Mouse (Mus musculus) erythroid progenitor cell, adult 5-6 weeks (primary cell): ENCODE results near the gene Hspa5. TPM values are rescaled to one million over a fixed set of nuclear protein-coding genes. Genes with fewer than 3 reads are reported as not detected.
"Not testable (repeated sequence)": the region's sequence is repeated elsewhere in the genome, so short reads cannot be mapped to it uniquely, and the experiment has no call there.

Experiments
- ATAC-seq: replicated peaks from 2 replicates; pipeline ENCODE4 v1.8.0; 2016; ENCODE audit warnings: moderate number of reproducible peaks, mild to moderate bottlenecking, moderate TSS enrichment, inconsistent platforms; ENCODE audit not compliant: poor library complexity, low FRiP score, severe bottlenecking
- total RNA-seq, 2 experiments: library from RNA; stranded (forward) in 1 of 2; stranded (reverse) in 1 of 2; fragments of 150-400 nt in 1 of 2; fragments of 186-747, 209-891 nt in 1 of 2; gene quantifications; 2 replicates each; pipeline versions ENCODE4 v1.2.3 to v1.2.4; 2015 to 2017; ENCODE audit warnings: low replicate concordance in 2 of 2

Gene Hspa5
- total RNA-seq (2015; ENCODE audit: low replicate concordance) (168 and 188 TPM in 2 replicates), total RNA-seq (2017; ENCODE audit: low replicate concordance) (512 and 550 TPM in 2 replicates)

DNA sequence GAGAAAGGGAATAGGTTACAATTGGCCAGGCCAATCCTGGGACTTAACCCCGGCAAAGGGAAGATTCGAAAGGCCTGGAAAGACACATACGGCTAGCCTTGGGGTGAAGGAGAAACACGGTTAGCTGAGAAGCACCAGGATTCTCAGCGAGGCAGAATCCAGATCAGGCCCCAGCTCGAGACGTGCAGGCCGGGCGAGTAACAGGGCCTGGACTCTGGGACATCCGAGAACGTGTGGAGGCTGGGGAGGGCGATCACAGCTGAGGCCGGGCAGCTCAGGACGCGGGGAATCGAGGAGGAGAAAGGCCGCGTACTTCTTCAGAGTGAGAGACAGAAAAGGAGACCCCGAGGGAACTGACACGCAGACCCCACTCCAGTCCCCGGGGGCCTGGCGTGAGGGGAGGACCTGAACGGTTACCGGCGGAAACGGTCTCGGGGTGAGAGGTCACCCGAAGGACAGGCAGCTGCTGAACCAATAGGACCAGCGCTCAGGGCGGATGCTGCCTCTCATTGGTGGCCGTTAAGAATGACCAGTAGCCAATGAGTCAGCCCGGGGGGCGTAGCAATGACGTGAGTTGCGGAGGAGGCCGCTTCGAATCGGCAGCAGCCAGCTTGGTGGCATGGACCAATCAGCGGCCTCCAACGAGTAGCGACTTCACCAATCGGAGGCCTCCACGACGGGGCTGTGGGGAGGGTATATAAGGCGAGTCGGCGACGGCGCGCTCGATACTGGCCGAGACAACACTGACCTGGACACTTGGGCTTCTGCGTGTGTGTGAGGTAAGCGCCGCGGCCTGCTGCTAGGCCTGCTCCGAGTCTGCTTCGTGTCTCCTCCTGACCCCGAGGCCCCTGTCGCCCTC lies at the start of gene Hspa5:
TSS of gene Hspa5 (plus strand) at position 603 of the 859 bp plus-strand sequence.
- ATAC-seq = peak; percentile 96

- ATAC-seq = no peak
These were observed 46.5 kb upstream of the Hspa5 start for GRCm38 (mm10) chr2:34725269-34725668.

GRCm38 (mm10) chr2:34727045-34727728 lies 44.6 kb upstream of the Hspa5 start:
- ATAC-seq = no peak

DNA sequence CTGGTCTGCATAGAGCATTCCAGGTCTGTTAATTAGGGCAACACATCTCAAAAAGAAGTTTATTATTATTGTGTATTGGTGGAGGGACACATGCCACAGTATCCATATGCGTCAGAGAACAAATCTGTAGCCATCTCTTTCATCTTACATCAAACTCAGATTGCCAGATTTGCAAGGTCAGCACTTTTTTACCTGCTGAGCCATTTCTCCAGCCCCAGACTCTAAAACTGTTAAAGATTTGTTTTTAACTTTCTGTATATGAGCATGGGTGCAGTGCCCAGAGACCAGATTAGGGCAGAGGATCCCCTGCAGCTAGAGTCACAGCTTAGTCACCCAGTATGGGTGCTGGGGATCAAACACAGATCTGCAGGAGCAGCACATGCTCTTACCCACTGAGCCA lies 35.1 kb upstream of the Hspa5 start:
- no peak for ATAC-seq

- ATAC-seq = no peak
These were observed 33.9 kb upstream of the Hspa5 start for GRCm38 (mm10) chr2:34737911-34738310.

- peak; percentile 96 for ATAC-seq
These were observed 31.9 kb upstream of the Hspa5 start for GRCm38 (mm10) chr2:34739684-34740391.

GRCm38 (mm10) chr2:34741390-34742159 lies 30.2 kb upstream of the Hspa5 start:
- ATAC-seq = peak; percentile 43

- ATAC-seq = no peak
These were observed 29.1 kb upstream of the Hspa5 start for GRCm38 (mm10) chr2:34742675-34743074.

- ATAC-seq = no peak
These were observed 27.3 kb upstream of the Hspa5 start for GRCm38 (mm10) chr2:34744476-34744875.

GRCm38 (mm10) chr2:34745673-34746072 lies 26.1 kb upstream of the Hspa5 start:
- ATAC-seq = no peak

DNA sequence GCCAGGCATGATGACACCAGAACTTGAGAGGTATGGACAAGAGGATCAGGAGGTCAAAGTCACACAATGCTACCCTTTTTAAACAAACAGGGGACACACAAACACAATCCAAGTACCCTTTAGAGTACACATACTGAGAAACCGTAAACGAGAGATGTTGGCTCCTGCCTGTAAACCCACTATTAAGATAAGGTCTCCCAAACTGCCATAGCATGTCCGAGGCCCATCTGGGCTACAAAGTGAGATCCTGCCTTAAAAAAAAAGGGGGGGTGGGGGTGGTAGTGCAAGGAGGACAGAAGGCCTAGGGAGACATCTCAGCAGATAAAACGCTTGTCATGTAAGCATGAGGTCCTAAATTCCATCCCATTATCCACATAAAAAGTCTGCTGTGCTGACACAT lies 23.3 kb upstream of the Hspa5 start:
- ATAC-seq = no peak

GRCm38 (mm10) chr2:34750245-34750644 lies 21.5 kb upstream of the Hspa5 start:
- ATAC-seq = no peak

- ATAC-seq = peak; percentile 84
These were observed 17.8 kb upstream of the Hspa5 start for GRCm38 (mm10) chr2:34753811-34754550.

DNA sequence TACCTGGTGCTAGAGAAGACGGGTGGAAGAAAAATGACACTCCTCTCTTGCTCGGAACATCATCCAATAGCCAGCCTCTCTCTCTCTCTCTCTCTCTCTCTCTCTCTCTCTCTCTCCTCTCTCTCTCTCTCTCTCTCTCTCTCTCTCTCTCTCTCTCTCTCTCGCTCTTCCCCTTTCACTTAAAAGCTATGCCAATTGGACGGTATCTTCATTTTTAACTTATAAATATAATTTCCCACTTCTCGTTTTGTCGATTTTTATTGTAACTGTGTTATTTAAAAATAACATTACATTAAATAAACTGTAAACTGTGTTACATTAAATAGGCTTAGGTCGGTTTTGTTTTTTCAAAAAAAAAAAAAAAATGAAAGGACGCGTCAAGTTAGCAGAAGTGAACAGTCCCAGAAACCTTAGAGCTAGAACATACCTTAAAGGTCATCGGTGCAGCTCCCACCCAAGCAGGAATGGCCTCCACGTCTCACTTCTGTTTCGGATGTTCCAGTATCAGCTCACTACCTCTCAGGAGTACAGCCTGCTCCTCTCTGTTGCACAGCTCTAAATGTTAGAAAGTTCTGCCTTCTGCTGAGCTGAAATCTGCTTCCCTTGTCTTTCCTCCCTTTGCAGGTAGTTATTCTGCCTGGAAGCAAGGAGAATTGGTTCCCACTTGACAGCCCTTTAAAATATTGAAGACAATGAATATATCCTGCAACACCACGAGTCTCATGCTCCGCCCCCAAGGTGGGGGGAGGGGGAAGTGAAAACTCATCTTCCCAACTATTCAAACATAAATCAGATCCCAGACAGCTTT lies 17.0 kb upstream of the Hspa5 start, which contains the start of gene Gapvd1:
TSS of gene Gapvd1 (minus strand) at position 682 of the 808 bp plus-strand sequence.
- peak; percentile 55 for ATAC-seq

DNA sequence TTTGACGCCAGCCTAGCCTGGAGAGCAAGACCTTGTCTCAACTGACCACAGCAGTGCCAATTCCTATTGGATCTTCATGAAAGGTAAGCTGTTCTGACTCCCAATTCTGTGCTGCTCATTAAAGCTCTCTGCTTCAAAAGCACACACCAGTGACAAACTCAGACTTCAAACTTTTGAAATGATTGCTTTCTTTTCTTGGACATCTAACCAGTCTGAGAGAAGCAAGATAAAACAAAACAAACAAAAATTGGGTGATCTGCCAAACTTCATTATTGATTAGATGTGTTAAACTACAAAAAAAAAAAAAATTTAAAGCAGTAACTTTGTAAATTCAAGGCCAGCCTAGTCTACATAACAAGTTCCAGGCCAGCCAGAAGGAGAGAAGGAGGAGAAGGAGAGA lies 14.4 kb upstream of the Hspa5 start:
- ATAC-seq = no peak

DNA sequence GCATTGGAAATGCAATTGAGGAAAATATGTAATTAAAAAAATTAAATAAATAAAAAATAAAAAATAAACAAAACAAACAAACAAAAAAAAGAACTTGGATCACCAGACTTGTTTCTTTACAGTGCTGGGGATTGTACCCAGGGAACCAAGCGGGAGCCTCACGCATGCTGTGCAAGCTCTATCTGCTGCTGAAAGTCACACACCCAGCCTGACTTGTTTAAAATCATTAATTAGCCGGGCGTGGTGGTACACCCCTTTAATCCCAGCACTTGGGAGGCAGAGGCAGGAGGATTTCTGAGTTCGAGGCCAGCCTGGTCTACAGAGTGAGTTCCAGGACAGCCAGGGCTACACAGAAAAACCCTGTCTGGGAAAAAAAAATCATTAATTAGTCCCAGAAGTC lies 10.5 kb upstream of the Hspa5 start:
- ATAC-seq = not testable (repeated sequence)

- peak; percentile 96 for ATAC-seq
These were observed 9.6 kb upstream of the Hspa5 start for GRCm38 (mm10) chr2:34762174-34762573.

- no peak for ATAC-seq
These were observed 8.9 kb upstream of the Hspa5 start for GRCm38 (mm10) chr2:34762872-34763271.
